Mouse (Mus musculus): ENCODE measurements around the gene Pilrb1.
A peak's percentile ranks its signal among the peaks of the same experiment; 100 is the strongest.
"Not testable (repeated sequence)": the region's sequence is repeated elsewhere in the genome, so short reads cannot be mapped to it uniquely, and the experiment has no call there.

The Pilrb1 gene

DNA sequence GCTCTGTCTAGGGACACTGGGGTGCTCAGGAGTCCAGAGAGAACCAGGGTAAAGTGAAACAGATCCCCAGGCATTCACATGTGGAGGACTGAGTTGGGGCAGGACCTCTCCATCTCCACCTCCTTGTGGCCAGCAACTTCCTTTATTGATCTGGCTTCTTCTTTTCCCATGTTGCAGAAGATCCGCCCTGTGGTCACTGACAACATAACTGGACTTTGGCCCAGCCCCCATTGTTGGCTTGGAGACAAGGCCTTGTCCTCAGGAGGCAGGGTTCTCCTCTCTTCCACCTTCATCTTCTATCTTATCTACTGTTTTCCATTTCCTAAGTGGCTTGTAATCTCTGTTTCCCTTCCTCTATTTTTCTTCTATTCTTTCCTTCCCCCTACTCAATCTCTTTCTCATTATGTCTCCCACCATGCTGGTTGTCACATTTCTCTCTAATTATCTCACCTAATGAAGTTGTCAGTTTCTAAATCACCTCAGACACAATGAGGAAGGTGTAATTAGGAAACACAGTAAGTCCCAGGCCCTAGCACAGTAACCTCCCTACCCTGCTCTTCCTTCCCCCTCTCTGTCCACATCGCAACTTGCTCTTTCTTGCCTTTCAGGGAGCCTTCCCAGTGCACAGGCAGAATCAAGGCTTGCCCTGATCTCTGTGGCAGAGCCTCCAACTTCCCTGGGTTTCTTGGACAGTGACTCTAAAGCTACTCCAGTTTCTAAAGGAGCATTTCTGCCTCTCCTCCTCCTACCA, at the start of gene Pilrb1:
Gene Pilrb1 (minus strand): TSS at position 147 of the 751 bp plus-strand sequence.
- not testable (repeated sequence) for DNase-seq

- DNase-seq: no peak
These were observed 39.9 kb upstream of the Pilrb1 start for GRCm38 (mm10) chr5:137897812-137898211.

DNA sequence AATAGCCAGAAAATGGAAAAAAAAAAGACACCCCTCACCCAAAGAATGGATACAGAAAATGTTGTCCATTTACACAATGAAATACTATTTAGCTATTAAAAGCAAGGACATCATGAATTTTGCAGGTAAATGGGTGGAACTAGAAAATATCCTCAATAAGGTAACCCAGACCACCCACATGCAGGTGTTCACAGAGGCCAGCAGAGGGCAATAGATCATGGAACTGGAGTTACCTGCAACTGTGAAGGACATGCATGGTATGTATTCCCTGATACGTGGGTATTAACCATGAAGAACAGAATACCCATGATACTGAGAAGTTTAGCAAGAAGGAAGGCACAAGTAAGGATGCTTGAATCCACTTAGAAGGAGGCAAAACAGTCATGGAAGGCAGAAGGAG, 35.0 kb upstream of the Pilrb1 start:
- peak; percentile 7 for DNase-seq

DNA sequence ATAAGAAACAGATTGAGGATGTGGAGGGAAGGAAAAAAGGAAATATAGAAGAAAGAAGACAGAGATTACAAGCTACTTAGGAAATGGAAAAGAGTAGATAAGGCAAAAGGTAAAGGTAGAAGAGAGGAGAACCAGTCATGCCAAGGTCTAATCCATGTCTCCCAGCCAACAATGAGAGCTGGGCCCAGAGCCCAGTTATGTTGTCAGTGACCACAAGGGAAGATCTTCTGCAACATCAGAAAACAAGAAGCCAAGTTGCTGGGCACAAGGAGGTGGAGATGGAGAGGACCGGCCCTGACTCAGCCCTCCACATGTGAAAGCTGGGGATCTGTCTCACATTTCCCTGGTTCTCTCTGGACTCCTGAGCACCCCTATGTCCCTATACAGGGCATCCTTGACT, 29.8 kb upstream of the Pilrb1 start:
- DNase-seq: no peak

DNA sequence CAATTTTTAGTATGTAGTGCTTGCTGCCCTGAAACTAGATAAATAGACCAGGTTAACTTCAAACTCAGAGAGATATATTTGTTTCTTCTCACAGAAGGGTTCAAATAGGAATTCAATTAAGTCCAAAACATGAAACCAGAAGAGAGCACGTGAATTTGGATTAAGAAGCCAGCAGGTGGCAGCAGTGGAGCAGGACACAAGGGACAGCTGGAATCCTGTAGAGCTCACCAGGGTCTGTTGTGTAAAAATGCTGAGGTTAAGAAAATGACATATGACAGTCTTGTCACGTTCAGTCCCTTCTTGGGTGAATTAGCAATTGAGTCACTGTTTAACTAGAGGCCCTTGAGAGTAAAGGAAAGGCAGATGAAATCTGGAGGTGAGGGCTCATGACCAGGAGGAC, 28.0 kb upstream of the Pilrb1 start:
- peak; percentile 68 for DNase-seq

DNA sequence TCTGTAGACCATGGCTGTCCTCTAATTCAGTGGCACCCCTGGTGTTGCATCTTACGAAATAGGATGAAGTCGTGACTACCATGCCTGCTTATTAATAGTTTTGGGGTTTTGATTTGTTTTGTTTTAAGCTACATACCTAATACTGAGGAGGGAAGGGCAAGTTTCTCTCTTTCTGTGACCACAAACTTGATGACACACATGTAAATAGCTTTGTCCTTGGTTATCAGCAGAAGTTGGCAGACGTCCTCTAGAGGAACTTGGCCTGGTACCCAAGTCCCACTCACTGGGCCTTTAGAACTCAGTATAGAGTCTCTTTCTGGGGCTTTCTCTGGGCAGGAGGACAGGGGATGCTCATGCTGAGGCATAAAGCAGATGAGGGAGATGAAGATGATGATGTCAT, 25.4 kb upstream of the Pilrb1 start:
- no peak for DNase-seq

GRCm38 (mm10) chr5:137882922-137883321, 25.0 kb upstream of the Pilrb1 start:
- no peak for DNase-seq

DNA sequence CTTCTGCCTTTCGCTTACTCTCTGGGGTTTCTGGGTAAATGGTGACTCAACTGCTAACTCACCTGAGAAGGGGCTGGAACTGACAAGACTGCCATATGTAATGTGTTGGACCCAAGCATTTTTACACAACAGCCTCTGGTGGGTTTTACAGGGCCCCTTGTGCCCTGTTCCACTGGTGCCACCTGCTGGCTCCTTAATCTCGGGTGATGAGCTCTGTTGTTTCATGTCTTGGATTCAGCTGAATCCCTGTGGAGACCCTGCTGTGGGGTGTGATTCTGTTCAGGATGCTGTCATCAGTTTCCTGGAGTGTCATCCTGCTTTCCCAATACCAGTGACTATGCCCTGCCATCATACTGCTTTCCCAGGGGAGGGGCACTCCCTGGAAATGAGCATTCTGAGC, 20.0 kb upstream of the Pilrb1 start:
- DNase-seq: peak; percentile 24

DNA sequence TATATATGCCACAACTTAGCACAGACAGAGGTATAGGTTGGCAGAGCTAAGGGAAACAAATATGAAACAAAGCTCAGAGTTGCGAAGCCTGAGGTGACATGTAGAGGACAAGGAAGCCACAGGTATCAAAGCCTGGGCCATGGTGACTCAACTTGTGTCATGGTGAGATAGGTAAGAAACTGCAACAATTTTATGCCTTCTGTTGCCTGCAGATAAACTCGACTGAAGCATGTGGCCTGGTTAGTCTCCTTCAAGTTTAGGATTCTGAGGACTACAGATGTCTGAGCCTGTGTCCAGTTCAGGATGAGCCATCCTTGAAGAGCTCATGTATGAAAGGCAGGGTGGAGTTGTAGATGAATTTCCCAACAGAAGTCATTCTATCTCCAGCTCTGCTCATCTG, 17.1 kb upstream of the Pilrb1 start:
- no peak for DNase-seq

- DNase-seq: not testable (repeated sequence)
These were observed 14.4 kb upstream of the Pilrb1 start for GRCm38 (mm10) chr5:137872381-137872702.

- not testable (repeated sequence) for DNase-seq
These were observed 13.9 kb upstream of the Pilrb1 start, which contains the start of gene Pilrb2 for GRCm38 (mm10) chr5:137871644-137872380. Gene Pilrb2, minus strand, starts transcription at chr5:137871815.

DNA sequence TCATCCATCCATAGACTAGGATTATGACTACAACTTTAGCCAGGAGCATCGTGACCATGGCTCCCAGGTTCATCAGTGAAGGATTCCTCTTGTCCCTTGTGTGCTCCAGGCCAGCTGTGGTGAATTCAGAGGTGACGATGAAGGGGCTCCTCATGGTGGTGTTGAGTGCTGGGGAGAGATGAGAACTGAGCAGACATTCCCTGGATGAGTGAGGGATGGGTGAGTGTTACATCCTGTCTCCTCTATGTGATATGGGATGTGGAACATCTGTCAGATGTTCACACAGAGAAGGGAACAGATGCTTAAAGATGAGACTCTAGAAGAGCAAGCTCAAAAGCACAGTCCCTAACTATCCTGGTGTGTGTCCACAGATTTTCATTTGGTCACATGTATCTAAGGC, 10.7 kb upstream of the Pilrb1 start:
- DNase-seq: not testable (repeated sequence)

GRCm38 (mm10) chr5:137864008-137864407, 6.1 kb upstream of the Pilrb1 start:
- not testable (repeated sequence) for DNase-seq

- DNase-seq: not testable (repeated sequence)
These were observed 1.0 kb downstream of the Pilrb1 start for GRCm38 (mm10) chr5:137856870-137857269.

- DNase-seq: not testable (repeated sequence)
These were observed 3.0 kb downstream of the Pilrb1 start for GRCm38 (mm10) chr5:137854907-137855306.

DNA sequence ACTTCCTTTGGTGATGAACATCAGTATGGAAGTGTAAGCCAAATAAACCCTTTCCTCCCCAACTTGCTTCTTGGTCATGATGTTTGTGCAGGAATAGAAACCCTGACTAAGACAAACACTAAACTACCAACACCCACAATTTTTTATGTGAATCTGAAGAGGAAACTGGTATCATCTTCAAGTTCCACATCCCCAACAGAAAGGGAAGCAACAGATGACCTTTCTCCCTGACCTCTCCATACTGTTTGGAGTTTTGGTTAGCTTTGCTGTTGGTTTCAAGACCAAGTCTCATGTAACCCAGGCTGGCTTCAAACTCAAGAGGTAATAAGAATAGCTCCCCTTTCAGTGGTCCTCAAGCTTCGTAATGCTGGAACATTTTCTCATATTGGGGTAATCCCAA, 7.6 kb downstream of the Pilrb1 start:
- DNase-seq: not testable (repeated sequence)

DNA sequence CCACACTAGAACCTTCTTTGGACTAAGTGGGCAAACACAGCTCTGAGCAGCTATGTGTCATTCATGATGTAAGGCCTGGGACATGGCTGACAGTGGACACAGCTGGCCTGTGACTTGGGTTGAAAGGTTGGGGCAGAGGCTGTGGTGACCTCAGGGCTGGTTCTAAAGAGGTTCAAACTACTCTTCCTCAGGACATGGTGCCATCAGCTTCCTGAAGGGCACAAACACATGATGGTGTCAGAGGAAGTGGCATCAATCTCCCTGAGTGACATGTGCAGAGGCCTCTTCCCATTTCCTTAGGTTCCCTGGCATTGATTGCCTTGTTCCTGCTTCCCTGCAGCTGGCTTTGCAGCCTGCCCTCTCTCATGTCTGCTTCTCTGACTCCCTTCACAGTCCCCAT, 20.8 kb downstream of the Pilrb1 start:
- not testable (repeated sequence) for DNase-seq

DNA sequence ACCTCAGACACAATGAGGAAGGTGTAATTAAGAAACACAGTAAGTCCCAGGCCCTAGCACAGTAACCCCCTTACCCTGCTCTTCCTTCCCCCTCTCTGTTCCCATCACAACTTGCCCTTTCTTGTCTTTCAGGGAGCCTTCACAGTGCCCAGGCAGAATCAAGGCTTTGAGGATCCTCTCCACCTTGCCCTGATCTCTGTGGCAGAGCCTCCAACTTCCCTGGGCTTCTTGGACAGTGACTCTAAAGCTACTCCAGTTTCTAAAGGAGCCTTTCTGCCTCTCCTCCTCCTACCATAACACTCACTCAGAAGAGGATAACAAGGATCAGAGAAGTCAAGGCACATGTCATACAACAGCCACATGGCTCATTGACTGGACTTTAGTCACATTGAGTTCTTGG, 21.3 kb downstream of the Pilrb1 start:
- no peak for DNase-seq

GRCm38 (mm10) chr5:137835966-137836520, 21.9 kb downstream of the Pilrb1 start, which contains the start of gene Pilra:
Gene Pilra, minus strand, starts transcription at chr5:137836281.
- DNase-seq: not testable (repeated sequence)

GRCm38 (mm10) chr5:137833500-137833899, 24.4 kb downstream of the Pilrb1 start:
- no peak for DNase-seq

DNA sequence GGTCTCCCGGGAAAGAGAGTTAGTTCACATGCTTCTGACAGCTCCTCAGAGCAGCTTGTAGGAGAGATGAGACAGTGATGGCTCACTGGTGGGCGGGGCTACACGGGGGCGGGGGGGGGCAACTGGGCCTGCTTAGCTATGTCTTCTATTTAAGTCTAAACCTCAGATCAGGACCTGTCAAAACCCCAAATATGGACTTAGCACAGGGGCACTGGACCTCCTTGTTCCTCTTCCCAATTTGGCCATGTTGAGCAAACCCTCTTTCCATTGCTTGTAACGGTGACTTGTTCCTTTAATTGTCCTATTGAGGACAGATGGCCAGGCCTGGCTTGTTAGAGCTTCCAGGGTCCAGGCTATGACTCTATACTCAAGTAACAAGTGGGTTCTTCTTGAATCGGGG, 26.4 kb downstream of the Pilrb1 start:
- DNase-seq: no peak

DNA sequence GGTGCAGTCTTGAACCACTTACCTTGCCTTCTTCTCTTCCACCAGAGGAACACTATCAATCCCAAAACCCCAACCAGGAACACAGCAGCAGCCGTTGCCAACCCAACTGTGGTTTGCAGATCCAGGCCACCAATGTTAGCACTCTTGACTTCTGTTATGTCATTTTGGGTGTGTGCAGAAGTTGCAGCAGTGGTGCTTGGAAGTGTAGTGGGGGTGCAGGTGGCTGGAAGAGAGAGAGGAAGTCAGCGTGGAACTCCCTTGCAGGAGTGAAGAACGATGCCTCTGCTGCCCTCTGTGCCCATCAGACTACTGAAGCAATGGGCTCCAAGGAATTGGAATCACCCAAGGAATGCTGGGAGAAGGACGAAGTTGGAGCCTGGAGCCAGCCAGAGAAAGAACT, 26.8 kb downstream of the Pilrb1 start:
- no peak for DNase-seq

DNA sequence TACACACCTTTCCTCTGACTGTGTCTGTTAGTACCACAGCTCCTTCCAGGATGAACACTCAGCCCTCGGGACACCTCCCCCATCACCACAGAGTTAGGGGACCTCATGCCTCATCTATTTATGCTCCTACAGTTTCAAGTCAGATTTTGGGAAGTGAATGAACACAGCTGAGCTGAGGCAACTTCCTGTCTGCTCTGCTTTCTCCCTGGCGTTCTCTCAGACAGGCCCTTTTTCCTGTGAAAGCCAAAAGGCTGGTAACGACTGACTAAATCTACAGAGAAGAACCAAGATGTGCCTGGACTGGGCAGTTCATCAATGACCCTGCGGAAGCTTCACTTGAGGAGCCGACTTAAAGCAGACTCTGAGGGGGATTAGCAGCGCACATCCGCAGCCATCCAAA, 27.7 kb downstream of the Pilrb1 start:
- DNase-seq: no peak

GRCm38 (mm10) chr5:137828694-137829093, 29.2 kb downstream of the Pilrb1 start:
- no peak for DNase-seq
